Mouse (Mus musculus) midbrain, embryonic 14.5 days (tissue): ENCODE results near the gene Ccdc15. TPM values are rescaled to one million over a fixed set of nuclear protein-coding genes. Genes with fewer than 3 reads are reported as not detected.
A peak's percentile ranks its signal among the peaks of the same experiment; 100 is the strongest.
"Not testable (repeated sequence)": the region's sequence is repeated elsewhere in the genome, so short reads cannot be mapped to it uniquely, and the experiment has no call there.

Source experiments
- ATAC-seq: fragments of 200-750 bp; cut with Nextera tagmentation; 2 replicates; pipeline ENCODE4 v1.8.0; 2017; ENCODE audit warnings: moderate number of reproducible peaks, moderate library complexity; ENCODE audit not compliant: low FRiP score, low TSS enrichment
- DNase-seq: peaks from one replicate; pipeline ENCODE4 v3.0.0-alpha.2; 2015
- H3K27ac ChIP-seq: fragments of 300-500 bp; sonication (generic); replicated peaks from 2 replicates; pipeline ENCODE4 v1.5.1; 2014; ENCODE audit warnings: mild to moderate bottlenecking, low read depth, low read length, moderate library complexity
- H3K27me3 ChIP-seq: fragments of 300-500 bp; sonication (generic); 2 replicates; pipeline ENCODE4 v1.6.1; 2014; ENCODE audit warnings: low read length, control low read depth, mixed read lengths; ENCODE audit not compliant: control insufficient read depth, insufficient read depth
- H3K36me3 ChIP-seq: fragments of 300-500 bp; sonication (generic); 2 replicates; pipeline ENCODE4 v1.6.1; 2014; ENCODE audit warnings: low read length, control low read depth; ENCODE audit not compliant: control insufficient read depth, insufficient read depth
- H3K4me1 ChIP-seq: fragments of 300-500 bp; sonication (generic); 2 replicates; pipeline ENCODE4 v1.6.1; 2014; ENCODE audit warnings: mild to moderate bottlenecking, antibody characterized with exemption, low read length, control low read depth; ENCODE audit not compliant: control insufficient read depth, insufficient read depth
- H3K4me2 ChIP-seq: fragments of 300-500 bp; sonication (generic); 2 replicates; pipeline ENCODE4 v1.6.1; 2014; ENCODE audit warnings: mild to moderate bottlenecking, low read length, moderate library complexity
- H3K4me3 ChIP-seq: fragments of 300-500 bp; sonication (generic); replicated peaks from 2 replicates; pipeline ENCODE4 v1.5.1; 2014; ENCODE audit warnings: low read depth, low read length
- H3K9ac ChIP-seq: fragments of 300-500 bp; sonication (generic); replicated peaks from 2 replicates; pipeline ENCODE4 v1.6.1; 2014; ENCODE audit warnings: mild to moderate bottlenecking, low read length, moderate library complexity
- H3K9me3 ChIP-seq: fragments of 300-500 bp; sonication (generic); 2 replicates; pipeline ENCODE4 v1.6.1; 2016; ENCODE audit warnings: low read length, control low read depth, mixed read lengths; ENCODE audit not compliant: control insufficient read depth
- WGBS: fragments of 180-500 bp; shearing (Covaris S2); extraction: QIAGEN DNeasy Blood & Tissue Kit; methylation state at CpG from one replicate; pipeline ENCODE4 v1.1.7; 2014; 5-methylcytosine and 5-hydroxymethylcytosine counted together
- polyA plus RNA-seq: library from polyadenylated mRNA; unstranded; fragments of >200 nt; fragmentation: Nextera tagmentation; extraction: Ambion mirVana; gene quantifications from 2 replicates; pipeline ENCODE4 v1.2.1, GENCODE M21; 2014

Ccdc15 gene
- polyA plus RNA-seq, 1 experiment from 2014 or later, result 9.4 TPM

DNA sequence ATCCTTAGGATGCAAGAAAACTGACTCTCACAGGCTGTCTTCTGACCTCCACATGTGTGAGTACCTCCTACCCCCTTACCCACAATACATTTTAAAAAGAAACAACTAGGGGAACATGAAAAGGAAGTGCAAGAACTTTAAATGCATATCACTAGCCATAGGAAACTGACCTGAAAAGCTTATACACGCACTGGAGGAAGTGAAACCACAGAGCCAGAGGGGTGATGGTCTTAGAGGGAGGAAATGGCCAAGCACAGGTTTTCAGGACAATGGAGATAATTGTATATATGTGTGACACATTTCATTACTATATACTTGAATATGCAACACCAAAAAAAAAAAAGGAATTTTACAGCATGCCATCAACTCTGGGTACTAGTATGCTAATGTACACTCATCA is 46.5 kb downstream of the Ccdc15 start:
- WGBS, result 96% methylated on average over 1 of the region's 1 CpGs
- ATAC-seq, result no peak

DNA sequence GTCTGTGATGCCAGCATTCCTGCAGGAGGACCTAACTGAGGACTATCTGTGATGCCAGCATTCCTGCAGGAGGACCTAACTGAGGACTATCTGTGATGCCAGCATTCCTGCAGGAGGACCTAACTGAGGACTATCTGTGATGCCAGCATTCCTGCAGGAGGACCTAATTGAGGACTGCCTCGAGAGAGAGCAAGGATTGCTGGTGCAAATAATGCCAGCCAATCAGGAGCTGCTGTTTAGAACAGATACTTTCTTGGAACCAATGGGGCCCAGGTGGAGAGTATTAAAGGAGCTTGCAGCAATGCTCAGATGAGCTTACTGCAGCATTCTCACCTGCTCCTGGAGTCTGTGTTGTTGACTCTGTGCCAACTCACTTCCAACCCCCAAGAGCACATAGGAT is 47.7 kb downstream of the Ccdc15 start:
- H3K27ac ChIP-seq, H3K4me2 ChIP-seq, H3K9me3 ChIP-seq, DNase-seq, H3K9ac ChIP-seq, H3K4me3 ChIP-seq, H3K36me3 ChIP-seq, ATAC-seq, H3K27me3 ChIP-seq, H3K4me1 ChIP-seq: not testable (repeated sequence)
- 63% methylated on average over 1 of the region's 1 CpGs for WGBS

More for the DNA sequence above, 46.5 kb downstream of the Ccdc15 start:
- Histone ChIP-seq H3K27me3 (no peaks in the 10 kb centered on the region), H3K9me3 (no peaks in the 10 kb centered on the region), H3K4me2 (no peak overlapping the region), H3K27ac (no peak overlapping the region), H3K9ac (no peak overlapping the region), H3K36me3 (peaks cover 4% of the 10 kb centered on the region; the same call in 1 of the 2 replicates), H3K4me1 (no peaks in the 10 kb centered on the region), H3K4me3 (no peak overlapping the region)
- no peak for DNase-seq

DNA sequence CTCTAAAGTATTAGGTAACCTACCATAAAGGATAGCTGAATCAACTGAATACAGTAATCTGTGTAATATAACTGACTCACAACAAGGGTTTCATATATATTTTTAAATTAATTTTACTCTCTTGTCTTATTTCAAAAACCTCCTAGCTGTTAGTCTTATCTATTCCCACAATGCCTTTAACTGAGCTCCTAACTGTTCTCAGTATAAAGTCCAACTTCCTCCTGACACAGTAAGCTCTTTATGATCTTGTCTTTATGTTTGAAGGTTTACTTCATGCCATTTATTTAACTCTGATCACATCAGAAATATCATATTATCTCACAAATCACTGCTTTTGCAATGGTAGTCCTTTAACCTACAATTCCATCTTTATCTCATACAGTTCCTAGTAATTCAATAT is 52.6 kb downstream of the Ccdc15 start:
- Histone ChIP-seq H3K27me3 (no peaks in the 10 kb centered on the region), H3K4me2 (no peak overlapping the region)

DNA sequence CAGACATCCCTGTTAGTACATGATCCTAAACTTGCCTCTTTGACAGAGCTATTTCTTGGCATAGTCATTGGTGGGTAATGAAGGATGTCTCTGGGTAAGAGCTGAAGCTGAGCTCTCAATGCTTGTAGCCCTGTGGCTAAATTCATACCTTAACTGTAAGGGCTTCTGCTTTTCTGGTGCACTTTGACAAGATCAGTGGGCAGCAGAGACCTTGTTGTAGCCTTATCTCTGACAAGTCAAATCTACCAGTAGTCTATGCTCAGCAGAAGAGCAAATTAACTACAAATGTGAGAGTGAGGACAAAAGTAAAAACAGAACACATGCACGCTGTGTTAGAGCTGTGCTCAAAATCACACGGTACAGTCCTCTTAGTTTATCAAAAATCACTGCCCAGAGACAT is 81.6 kb downstream of the Ccdc15 start:
- Histone ChIP-seq H3K9me3 (no peaks in the 10 kb centered on the region), H3K27ac (no peak overlapping the region), H3K4me1 (no peaks in the 10 kb centered on the region), H3K9ac (no peak overlapping the region), H3K27me3 (no peaks in the 10 kb centered on the region), H3K4me3 (no peak overlapping the region), H3K4me2 (no peak overlapping the region), H3K36me3 (no peaks in the 10 kb centered on the region)
- ATAC-seq (no peak), DNase-seq (no peak)
- 95% methylated on average over 2 of the region's 2 CpGs for WGBS

More for the DNA sequence above, 52.6 kb downstream of the Ccdc15 start:
- no peaks in the 10 kb centered on the region for H3K36me3 ChIP-seq
- H3K9ac ChIP-seq, result no peak overlapping the region
- H3K27ac ChIP-seq, result no peak overlapping the region
- no peaks in the 10 kb centered on the region for H3K4me1 ChIP-seq
- ATAC-seq, result no peak
- no peak for DNase-seq
- H3K4me3 ChIP-seq, result no peak overlapping the region
- H3K9me3 ChIP-seq, result no peaks in the 10 kb centered on the region

DNA sequence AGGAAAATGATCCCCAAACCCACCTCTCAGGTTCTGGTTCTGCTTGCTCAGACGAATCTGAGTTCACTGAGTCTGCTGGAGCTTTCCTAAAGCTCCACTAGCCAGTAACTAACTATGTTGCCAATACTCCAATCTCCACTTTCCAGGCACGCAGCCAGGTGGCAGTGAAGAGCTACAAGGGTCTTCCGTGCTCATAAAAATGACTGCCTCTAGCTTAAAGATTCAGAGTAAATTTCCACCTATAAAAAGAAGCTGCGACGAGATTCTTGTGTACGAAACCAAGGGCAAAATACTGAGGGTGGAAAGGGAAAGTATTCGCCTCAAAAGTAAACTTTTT is 92.4 kb downstream of the Ccdc15 start:
- H3K27me3 ChIP-seq, result peaks cover 10% of the 10 kb centered on the region; the same call in 1 of the 2 replicates
- DNase-seq (peak; percentile 87), ATAC-seq (no peak; the same call in 1 of the 2 replicates)
- peaks cover 6% of the 10 kb centered on the region; the same call in 1 of the 2 replicates for H3K4me1 ChIP-seq
- H3K4me2 ChIP-seq, result peak overlapping the region; percentile 78
- H3K4me3 ChIP-seq, result peak overlapping the region; percentile 40
- no peaks in the 10 kb centered on the region for H3K9me3 ChIP-seq
- no peaks in the 10 kb centered on the region for H3K36me3 ChIP-seq
- no peak overlapping the region for H3K27ac ChIP-seq
- 36% methylated on average over 7 of the region's 7 CpGs for WGBS
- no peak overlapping the region for H3K9ac ChIP-seq

DNA sequence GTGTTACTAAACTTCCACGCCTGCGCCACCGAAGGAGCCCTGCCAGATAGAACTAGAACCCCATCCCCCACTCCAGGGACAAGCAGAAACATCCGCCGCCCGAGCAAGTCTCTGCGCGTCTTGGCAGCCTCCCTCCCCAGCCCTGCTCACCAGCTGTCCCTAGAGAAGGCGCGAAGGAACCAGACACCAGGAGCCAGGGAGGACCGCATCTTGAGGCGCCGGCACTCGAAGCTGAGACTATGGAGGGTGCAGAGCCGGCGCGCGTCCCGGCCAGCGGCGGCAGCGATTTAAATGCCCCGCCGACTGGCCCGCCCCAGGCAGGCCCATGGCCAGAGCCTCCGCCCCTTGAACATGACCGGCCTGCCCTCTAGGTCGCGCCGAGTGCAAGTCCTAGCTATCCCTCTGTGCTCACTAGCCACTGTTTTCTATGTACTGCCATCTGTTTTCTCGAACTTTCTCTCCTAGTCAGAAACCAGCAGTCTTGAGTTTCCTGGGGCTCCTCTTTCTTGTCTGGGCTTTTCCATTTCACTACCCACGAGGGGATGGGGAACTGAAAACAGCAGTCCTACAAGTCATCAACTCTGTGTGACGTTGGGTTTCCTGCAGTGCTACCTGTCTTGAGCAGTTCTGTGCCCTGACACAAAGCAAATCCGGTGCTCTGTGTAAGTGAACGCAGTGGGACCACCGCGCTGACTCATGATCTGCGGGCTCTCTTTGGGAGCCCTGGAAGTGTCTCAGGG is 92.9 kb downstream of the Ccdc15 start, which contains the start of gene Slc37a2:
Gene Slc37a2 (minus strand): TSS at position 590 of the 740 bp plus-strand sequence.
- H3K9ac ChIP-seq, result peak within 1 kb of the TSS; percentile 57
- H3K4me1 ChIP-seq, result peaks cover 6% of the 10 kb centered on the region; the same call in 1 of the 2 replicates
- peak within 1 kb of the TSS; percentile 40 for H3K4me3 ChIP-seq
- H3K4me2 ChIP-seq, result peak within 1 kb of the TSS; percentile 78
- WGBS, result 1% methylated on average over 38 of the region's 38 CpGs
- ATAC-seq (peak; percentile 62; the same call in 1 of the 2 replicates), DNase-seq (peak; percentile 67)
- no peak within 1 kb of the TSS for H3K27ac ChIP-seq
- H3K27me3 ChIP-seq, result peaks cover 10% of the 10 kb centered on the region; the same call in 1 of the 2 replicates
- H3K9me3 ChIP-seq, result no peaks in the 10 kb centered on the region
- no peaks in the 10 kb centered on the region for H3K36me3 ChIP-seq

DNA sequence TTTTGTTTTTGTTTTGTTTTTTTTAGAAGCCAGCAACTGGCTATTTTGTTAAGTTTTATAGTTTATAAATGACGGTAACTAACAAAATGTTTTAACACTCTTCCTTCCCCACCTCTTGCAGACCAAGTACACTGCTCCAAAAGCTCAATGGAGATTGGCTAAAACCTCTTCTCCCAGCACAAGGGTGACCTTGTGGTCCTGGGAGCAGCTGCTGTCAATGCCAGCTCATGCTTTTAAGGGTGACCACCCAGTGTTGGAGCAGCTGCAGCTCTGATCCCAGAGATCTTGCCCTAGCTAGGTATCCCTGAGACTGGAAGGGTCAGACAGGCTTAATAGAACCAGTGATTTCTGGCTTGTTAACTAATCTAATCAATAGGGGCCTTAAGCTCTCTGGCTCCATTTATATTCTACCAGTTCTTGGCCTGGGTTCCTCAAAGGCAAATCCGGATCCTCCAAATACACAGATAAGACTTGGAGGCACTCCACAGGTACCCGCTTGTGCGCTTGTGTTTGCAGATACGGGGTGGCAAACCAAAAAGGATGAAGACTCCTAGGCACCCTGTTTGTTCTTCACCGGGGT is 93.6 kb downstream of the Ccdc15 start:
- H3K27me3 ChIP-seq, result peaks cover 10% of the 10 kb centered on the region; the same call in 1 of the 2 replicates
- peak; percentile 24; the same call in 1 of the 2 replicates for ATAC-seq
- H3K4me1 ChIP-seq, result peaks cover 6% of the 10 kb centered on the region; the same call in 1 of the 2 replicates
- H3K4me2 ChIP-seq, result peak overlapping the region; percentile 78
- DNase-seq, result no peak
- no peaks in the 10 kb centered on the region for H3K9me3 ChIP-seq
- H3K4me3 ChIP-seq, result peak overlapping the region; percentile 40
- H3K9ac ChIP-seq, result peak overlapping the region; percentile 57; the same call in 1 of the 2 replicates
- H3K36me3 ChIP-seq, result no peaks in the 10 kb centered on the region
- no peak overlapping the region for H3K27ac ChIP-seq
- 23% methylated on average over 6 of the region's 6 CpGs for WGBS

DNA sequence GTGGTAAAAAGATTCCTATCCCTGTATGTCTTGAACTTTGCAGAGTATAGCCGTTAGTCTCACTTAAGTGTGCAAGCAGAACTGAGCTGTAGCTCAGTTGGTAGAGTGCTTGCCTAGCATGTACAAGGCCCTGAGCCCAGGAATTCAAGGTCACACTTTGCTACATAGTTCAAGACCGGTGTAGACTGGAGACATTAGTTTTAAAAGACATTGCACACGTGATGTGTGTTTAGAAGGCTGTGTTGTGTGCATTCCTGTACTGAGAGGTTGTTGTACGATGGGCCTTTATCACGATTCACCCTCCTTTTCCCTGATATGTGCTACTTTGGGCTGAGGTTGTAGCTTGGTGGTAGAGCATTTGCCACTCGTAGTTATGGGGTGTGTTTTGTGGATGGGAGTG is 97.6 kb downstream of the Ccdc15 start:
- Histone ChIP-seq H3K36me3 (no peaks in the 10 kb centered on the region), H3K4me2 (no peak overlapping the region), H3K4me1 (peaks cover 6% of the 10 kb centered on the region; the same call in 1 of the 2 replicates), H3K4me3 (no peak overlapping the region), H3K27ac (no peak overlapping the region), H3K9me3 (no peaks in the 10 kb centered on the region), H3K27me3 (peaks cover 10% of the 10 kb centered on the region; the same call in 1 of the 2 replicates), H3K9ac (no peak overlapping the region)
- ATAC-seq (no peak), DNase-seq (no peak)
- 94% methylated on average over 6 of the region's 6 CpGs for WGBS
